Mouse (Mus musculus) lung, adult 2 months (tissue): Measurements from ENCODE around the gene Dnah14.

ENCODE experiments used
- CTCF ChIP-seq: fragments of 200-500 bp; IDR thresholded peaks from 2 replicates; pipeline ENCODE4 v1.5.1; 2011; ENCODE audit warnings: mild to moderate bottlenecking, low read length, control low read depth; ENCODE audit not compliant: insufficient read depth
- POLR2A ChIP-seq: fragments of 200-500 bp; IDR thresholded peaks from 2 replicates; pipeline ENCODE4 v1.6.1; 2011; ENCODE audit warnings: low read depth, mild to moderate bottlenecking, control low read depth, low read length, borderline replicate concordance; ENCODE audit errors: extremely low read depth

GRCm38 (mm10) chr1:181615866-181616491 is 39.6 kb downstream of the Dnah14 start:
- no peak for TF ChIP-seq POLR2A
- TF ChIP-seq CTCF: peak; percentile 77
